In the genomic region with DNA sequence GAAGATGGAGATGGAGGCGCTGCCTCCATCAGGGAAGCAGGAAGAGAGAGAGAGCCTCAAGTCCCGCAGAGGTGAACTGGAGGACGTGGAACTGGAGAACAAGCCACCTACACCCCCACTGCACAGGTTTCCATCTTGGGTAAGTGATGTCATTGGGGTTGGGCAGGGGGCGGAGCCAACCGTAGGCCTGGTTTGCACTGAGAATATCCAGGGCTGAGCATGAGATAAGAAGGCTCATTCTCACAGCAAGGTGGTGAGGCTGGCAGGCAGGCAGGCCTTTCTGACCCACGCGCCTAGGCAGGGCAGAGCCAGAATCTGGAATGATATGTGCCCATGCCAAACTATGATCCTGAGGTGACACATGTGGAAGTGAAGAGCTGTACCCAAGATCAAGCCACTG, we compare ENCODE assay signal across 11 mouse cellular contexts. TPM values are rescaled to one million over a fixed set of nuclear protein-coding genes. Genes with fewer than 3 reads are reported as not detected.
DNase-seq lines count a peak whose midpoint lies in the region; ATAC-seq and TF ChIP-seq lines count a peak whose summit lies in the region.
"Had no signal": no experiment of that assay in that cellular context is flagged by ENCODE, and none has a peak within 500 bp of the region (broad histone marks: within the 10 kb centered on the region; RNA-seq: fewer than 3 reads in every experiment).

No protein-coding gene starts in this region.

- no peaks in the 10 kb centered on the region for H3K9me3 ChIP-seq in heart, embryonic 15.5 days (replicated peaks)
- no peaks in the 10 kb centered on the region for H3K9me3 ChIP-seq in liver, postnatal 0 days (ENCODE audit: low read length)
- H3K9me3 ChIP-seq: limb, embryonic 12.5 days had no signal

- peak; percentile 90 for ATAC-seq in heart, embryonic 15.5 days (replicated peaks; ENCODE audit: insufficient number of reproducible peaks, insufficient read depth, low FRiP score, low read depth)
- no peak for ATAC-seq in liver, postnatal 0 days

- DNase-seq in adrenal gland, postnatal 14 days = peak; percentile 24
- no peak for DNase-seq in adrenal gland, postnatal 36 days
- peak; percentile 59 for DNase-seq in brain, adult 2 months (ENCODE audit: low read depth, low spot score)
- DNase-seq in liver, postnatal 0 days = peak; percentile 25
- no peak for DNase-seq in ovary, postnatal 10 days (ENCODE audit: low spot score)
- no peak for DNase-seq in frontal cortex, postnatal 36 days (ENCODE audit: low spot score in 2 of 2)
- no peak for DNase-seq in embryo, embryonic 10 days (ENCODE audit: low spot score)
- DNase-seq: B cell, adult 2 months; gastrocnemius, postnatal 10 days had no signal

- peak overlapping the region; percentile 71 for H3K27ac ChIP-seq in heart, embryonic 15.5 days
- no peak overlapping the region for H3K27ac ChIP-seq in liver, postnatal 0 days (ENCODE audit: low read depth)
- H3K27ac ChIP-seq: limb, embryonic 12.5 days had no signal

- 54% methylated on average over 7 of the region's 7 CpGs for WGBS in heart, embryonic 15.5 days
- 71% methylated on average over 7 of the region's 7 CpGs for WGBS in liver, postnatal 0 days (ENCODE audit: insufficient replicate concordance)

- H3K36me3 ChIP-seq in heart, embryonic 15.5 days = no peaks in the 10 kb centered on the region
- H3K36me3 ChIP-seq in liver, postnatal 0 days (replicated peaks; ENCODE audit: insufficient read depth, low read length) = no peaks in the 10 kb centered on the region

- no peak for TF ChIP-seq EP300 in liver, postnatal 0 days (IDR thresholded peaks at IDR 0.05; ENCODE audit: low read depth)

- no peak overlapping the region for H3K4me3 ChIP-seq in heart, embryonic 15.5 days
- H3K4me3 ChIP-seq in liver, postnatal 0 days (ENCODE audit: low read depth, low read length) = no peak overlapping the region
- H3K4me3 ChIP-seq: limb, embryonic 12.5 days had no signal

- H3K4me2 ChIP-seq in heart, embryonic 15.5 days = peak overlapping the region; percentile 16; the same call in 1 of the 2 replicates
- no peak overlapping the region for H3K4me2 ChIP-seq in liver, postnatal 0 days (ENCODE audit: low read depth, low read length)
- H3K4me2 ChIP-seq: limb, embryonic 12.5 days had no signal

- peaks cover 32% of the 10 kb centered on the region for H3K4me1 ChIP-seq in heart, embryonic 15.5 days (replicated peaks)
- peaks cover 4% of the 10 kb centered on the region for H3K4me1 ChIP-seq in liver, postnatal 0 days (ENCODE audit: insufficient read depth)
- H3K4me1 ChIP-seq: limb, embryonic 12.5 days had no signal

- TF ChIP-seq CTCF in liver, postnatal 0 days (IDR thresholded peaks at IDR 0.05; ENCODE audit: low read depth) = no peak

- H3K27me3 ChIP-seq in heart, embryonic 15.5 days = peaks cover 1% of the 10 kb centered on the region; the same call in 1 of the 2 replicates
- no peaks in the 10 kb centered on the region for H3K27me3 ChIP-seq in liver, postnatal 0 days (ENCODE audit: insufficient read depth, low read length)
- H3K27me3 ChIP-seq: limb, embryonic 12.5 days had no signal

- no peak overlapping the region for H3K9ac ChIP-seq in heart, embryonic 15.5 days
- H3K9ac ChIP-seq in liver, postnatal 0 days (replicated peaks) = no peak overlapping the region
- H3K9ac ChIP-seq: limb, embryonic 12.5 days had no signal

RNA-seq across cellular contexts. Expression of gene Plekhh1, which starts 26.3 kb away (rescaled TPM):
- total RNA-seq in adrenal gland, postnatal 14 days (2021) = 1.8 and 2.6 TPM in 2 replicates
- total RNA-seq in adrenal gland, postnatal 36 days (2021) = 1 to 10 TPM; 1.5 to 2.2 TPM
- polyA plus RNA-seq in heart, embryonic 15.5 days (2015; fragmentation: Nextera tagmentation; extraction: Ambion mirVana) = 1.9 and 2.2 TPM in 2 replicates
- 0.22 and 0.26 TPM in 2 replicates for polyA plus RNA-seq in liver, postnatal 0 days (2015; fragmentation: Nextera tagmentation; extraction: Ambion mirVana)

RNA-seq across cellular contexts. Expression of gene Pigh, which starts 34.2 kb away (rescaled TPM):
- total RNA-seq in adrenal gland, postnatal 14 days (2021) = 8.2 and 10.0 TPM in 2 replicates
- 10 to 100 TPM in 1 of 2 experiments, 1 to 10 TPM in 1; 7.8 to 11.6 TPM for total RNA-seq in adrenal gland, postnatal 36 days (2021)
- 12.1 and 13.7 TPM in 2 replicates for polyA plus RNA-seq in heart, embryonic 15.5 days (2015; fragmentation: Nextera tagmentation; extraction: Ambion mirVana)
- polyA plus RNA-seq in liver, postnatal 0 days (2015; fragmentation: Nextera tagmentation; extraction: Ambion mirVana) = 4.6 and 4.9 TPM in 2 replicates

RNA-seq across cellular contexts. Expression of gene Tmem229b, which starts 47.8 kb away (rescaled TPM):
- total RNA-seq in adrenal gland, postnatal 14 days (2021) = 12.6 and 15.5 TPM in 2 replicates
- 10 to 100 TPM in 1 of 2 experiments, 1 to 10 TPM in 1; 7.2 to 10.1 TPM for total RNA-seq in adrenal gland, postnatal 36 days (2021)
- 1.9 and 6.0 TPM in 2 replicates for polyA plus RNA-seq in heart, embryonic 15.5 days (2015; fragmentation: Nextera tagmentation; extraction: Ambion mirVana)
- polyA plus RNA-seq in liver, postnatal 0 days (2015; fragmentation: Nextera tagmentation; extraction: Ambion mirVana) = 2.9 and 3.6 TPM in 2 replicates

Comparison
In these comparisons a context has a peak if more than half of its experiments do, and no peak if none do; other contexts are left out.
1. DNase-seq: peak in adrenal gland, postnatal 14 days (single experiment), brain, adult 2 months (single experiment) and liver, postnatal 0 days (single experiment); none in adrenal gland, postnatal 36 days (0 of 2), ovary, postnatal 10 days (single experiment), frontal cortex, postnatal 36 days (0 of 2) and embryo, embryonic 10 days (single experiment).